Mouse (Mus musculus) gastrocnemius, adult 8-10 months (tissue): Measurements from ENCODE around the gene Exoc3l. TPM values are rescaled to one million over a fixed set of nuclear protein-coding genes. Genes with fewer than 3 reads are reported as not detected.
"Not testable (repeated sequence)": the region's sequence is repeated elsewhere in the genome, so short reads cannot be mapped to it uniquely, and the experiment has no call there.

ENCODE experiments used
- DNase-seq, 2 experiments: peaks; one replicate each; pipeline ENCODE4 v3.0.0; 2022; ENCODE audit warnings: low spot score in 2 of 2
- total RNA-seq, 4 experiments: library from RNA; stranded (reverse); gene quantifications; 2 replicates each; pipeline ENCODE4 v1.2.4; 2022

The Exoc3l gene
- total RNA-seq, 4 experiments from 2014 or later = 0.94 to 2.5 (median 1.4) TPM

DNA sequence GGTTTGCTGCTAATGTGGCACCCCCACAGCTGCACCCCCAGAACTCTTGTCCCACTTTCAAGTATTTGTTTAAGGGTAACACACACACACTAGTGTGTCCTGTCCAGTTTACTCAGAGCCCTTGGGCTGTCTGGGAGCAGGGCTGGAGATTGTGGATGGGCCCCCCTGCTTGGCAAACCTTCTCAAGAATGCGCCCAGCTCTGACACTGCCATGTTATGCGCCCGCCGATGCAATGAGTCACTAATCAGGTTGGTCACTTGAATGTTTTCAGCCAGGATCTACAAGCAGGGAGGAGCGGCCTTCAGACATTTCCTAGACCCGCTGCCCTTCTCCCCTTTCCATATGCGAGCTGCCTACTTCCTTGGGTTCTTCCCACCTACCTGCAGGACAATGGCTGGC is 3.4 kb downstream of the Exoc3l start:
- no peak for DNase-seq

DNA sequence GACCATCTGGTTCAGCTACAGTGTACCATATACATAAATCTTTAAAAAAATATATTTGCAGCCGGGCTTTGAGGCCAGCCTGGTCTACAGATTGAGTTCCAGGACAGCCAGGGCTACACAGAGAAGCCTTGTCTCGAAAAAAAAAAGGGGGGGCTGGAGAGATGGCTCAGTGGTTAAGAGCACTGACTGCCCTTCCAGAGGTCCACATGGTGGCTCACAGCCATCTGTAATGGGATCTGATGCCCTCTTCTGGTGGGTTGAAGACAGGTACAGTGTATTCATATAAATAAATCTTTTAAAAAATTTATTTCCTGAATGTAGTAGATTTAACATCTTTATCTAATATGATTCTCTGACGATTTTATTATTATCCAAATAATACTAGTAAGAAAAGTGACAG is 4.1 kb downstream of the Exoc3l start:
- not testable (repeated sequence) for DNase-seq

DNA sequence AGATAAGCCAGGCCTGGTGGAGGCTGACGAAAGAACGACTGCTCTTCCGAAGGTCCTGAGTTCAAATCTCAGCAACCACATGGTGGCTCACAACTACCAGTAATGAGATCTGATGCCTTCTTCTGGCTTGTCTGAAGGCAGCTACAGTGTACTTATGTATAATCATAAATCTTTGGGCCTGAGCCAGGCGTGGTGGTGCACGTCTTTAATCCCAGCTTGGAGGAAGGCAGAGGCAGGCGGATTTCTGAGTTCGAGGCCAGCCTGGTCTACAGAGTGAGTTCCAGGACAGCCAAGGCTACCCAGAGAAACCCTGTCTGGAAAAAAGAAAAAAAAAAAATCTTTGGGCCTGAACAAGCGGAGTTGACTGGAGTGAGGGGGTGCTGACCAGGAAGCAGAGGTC is 4.5 kb downstream of the Exoc3l start:
- not testable (repeated sequence) for DNase-seq

DNA sequence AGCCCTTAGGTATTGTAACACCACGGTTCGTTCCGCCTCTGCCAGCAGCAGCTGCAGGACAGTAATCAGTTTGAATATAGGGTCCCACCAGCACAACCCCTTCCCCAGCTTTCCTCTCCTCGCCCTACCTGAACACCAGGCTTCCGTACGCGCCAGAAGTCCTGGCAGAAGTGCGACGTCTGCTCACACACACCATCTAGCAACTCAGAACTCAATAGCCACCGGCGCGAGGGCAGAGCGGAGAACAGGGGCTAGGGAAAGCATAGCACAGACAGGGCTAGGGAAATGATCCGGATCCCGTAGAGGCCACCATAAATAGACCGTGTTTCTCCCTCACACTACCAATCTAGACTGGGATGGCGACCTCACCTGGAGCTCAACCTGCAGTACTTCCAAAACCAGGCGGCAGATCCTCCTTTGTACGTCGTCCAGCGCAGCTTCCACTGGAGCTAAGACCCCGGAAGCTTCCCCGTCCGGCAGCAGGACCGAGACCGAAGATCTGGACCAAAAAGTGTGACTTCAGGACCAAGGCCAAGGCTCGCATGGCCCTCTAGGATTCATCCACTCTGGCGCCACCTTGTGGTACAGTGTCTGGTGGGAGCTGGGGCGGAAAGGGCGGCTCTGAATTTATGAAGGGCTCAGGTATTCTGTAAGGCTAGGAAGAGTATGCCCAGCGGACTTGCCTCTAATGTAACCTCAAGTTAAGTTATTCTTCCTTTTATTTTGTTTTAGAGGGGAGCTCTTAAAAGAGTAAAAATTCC is 5.2 kb downstream of the Exoc3l start:
- peak; percentile 81 to 82 for DNase-seq

DNA sequence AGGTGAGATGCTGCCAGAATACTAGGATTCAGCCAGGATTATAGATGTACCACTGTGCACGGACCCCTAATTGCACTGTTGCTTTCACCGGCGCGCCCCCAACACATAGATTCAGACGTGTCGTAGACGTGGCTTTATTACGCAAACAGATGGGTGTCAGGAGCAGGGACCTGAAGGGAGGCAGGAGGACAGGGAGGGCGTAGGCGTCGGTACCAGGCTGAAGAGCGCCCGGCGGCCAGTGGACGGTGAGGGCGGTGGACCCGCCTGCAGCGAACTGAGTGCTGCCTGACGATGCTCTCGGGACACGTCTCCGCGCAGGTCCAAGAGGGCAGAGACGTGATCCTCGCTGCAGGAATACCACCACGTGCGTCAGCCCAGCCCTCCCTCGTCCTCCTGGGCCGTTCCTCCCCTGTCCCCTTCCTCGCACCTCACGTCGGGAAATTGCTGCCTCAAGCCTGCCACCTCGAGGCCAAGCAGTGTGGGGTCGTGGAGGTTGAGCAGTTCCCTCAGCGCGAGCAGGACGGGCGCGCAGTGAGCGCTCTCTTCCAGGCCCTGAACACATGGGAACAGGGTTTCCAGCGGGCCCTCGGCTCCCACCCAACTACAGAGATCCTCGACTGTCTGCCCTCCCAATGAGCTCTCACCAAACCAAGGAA is 6.0 kb downstream of the Exoc3l start, which contains the start of gene 4931428F04Rik:
Gene 4931428F04Rik (minus strand): TSS at position 60 of the 656 bp plus-strand sequence.
- DNase-seq = no peak

DNA sequence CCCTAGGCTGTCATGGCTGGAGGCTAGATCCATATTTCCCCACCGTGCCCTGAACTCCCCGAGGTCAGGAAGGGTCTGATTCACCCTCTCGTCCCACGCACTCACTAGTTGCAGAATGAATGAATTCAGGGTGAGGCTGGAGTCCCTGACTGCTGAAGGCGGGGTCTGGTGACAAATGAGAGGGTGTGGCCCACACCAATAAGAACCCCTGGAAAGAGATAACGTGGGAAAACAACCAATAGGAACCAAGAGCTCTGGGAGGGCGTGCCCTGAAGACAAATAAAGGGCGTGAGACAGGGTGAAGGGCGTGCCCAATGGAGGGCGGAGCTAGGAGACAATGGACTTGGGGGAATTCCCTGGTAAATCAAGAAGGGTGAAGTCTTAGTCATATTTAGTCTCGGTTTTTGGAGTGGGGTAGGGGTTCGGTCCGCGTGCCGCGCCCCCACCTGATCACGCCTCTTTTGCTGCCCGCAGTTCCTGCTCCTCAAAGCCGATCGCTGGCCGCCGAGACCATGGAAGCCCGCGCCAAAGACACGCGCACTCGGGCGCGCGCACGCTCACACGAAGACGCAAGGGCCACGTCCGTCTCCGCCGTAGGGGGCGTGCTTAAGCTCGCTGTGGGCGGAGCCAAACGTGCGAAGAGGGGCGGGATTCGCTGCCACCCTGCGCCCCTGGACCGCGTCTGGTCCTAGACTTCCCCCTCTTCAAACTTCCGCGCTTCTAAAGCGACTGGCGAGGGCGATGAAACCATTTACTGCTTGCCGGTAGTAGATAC is 6.8 kb downstream of the Exoc3l start:
- peak; percentile 88 to 89 for DNase-seq

DNA sequence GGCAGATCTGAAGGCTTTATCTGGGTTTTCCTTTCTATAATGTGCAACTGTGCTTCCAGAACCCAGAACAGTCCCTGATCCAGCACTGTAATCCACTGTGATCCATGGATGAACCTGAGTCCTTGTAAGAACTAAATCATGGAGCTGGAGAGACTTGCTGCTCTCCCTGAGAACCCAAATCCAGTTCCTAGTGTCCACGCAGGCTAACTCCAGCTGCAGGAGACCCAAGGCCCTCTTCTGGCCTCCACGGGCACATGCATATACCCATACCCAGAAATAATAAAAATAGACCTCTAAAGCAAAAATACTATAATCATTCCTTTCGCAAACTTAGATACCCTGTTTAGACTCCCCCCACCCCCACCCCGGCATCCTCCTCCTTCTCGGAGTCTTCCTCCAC is 7.7 kb downstream of the Exoc3l start:
- no peak for DNase-seq

DNA sequence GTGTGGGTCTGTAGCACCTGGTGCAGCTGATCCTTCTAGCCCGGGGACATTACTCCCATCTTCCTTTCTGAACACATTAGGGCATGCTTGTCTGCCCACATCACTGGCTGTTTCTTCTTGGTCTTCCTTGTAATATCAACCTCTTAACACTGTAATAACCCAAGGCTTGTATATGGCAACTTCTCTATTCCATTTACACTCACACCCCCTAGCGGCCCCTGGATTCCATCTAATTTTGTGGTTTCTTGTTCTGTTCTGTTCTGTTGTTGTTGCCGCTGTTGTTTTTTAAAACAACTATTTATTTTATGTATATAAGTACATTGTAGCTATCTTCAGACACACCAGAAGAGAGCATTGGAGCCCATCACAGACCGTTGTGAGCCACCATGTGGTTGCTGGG is 9.0 kb downstream of the Exoc3l start:
- no peak for DNase-seq

DNA sequence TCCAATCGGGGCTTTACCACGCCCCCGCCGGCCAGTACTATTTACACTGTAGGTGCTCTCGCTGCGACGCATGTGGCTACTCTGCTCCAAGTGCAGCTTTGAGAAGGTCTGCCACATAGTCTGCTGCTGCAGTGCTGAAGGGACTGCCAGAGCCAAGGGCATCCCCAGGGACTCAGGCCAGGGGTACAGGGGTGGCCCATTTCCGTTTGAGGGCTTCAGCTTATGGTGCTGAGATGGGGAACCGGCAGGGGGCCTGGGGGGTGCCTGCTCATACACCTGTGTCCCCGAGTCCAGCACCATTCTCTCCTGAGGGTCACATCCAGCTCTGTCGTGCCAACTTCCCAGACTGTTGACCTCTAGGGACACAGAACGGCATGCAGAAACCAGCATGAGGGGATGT is 10.4 kb downstream of the Exoc3l start:
- no peak for DNase-seq

DNA sequence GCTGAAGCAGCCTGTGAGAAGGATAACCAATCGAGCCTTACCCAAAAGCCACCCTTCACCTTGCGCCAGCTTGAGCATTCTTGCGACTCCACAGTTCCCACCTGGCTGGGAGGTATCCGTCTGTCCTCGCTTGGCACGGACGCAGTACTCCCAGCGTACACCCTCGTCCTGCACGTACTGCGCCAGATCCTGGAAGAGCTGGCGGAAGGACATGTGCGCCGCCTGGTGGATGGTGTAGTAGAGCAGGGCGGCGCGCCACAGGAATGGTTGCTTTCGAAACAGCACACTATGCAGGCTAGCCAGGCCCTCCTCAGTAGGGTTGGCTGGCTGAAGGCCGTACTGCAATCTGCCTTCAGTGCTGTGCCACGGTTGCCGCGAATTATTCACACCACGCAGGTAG is 12.8 kb downstream of the Exoc3l start:
- no peak for DNase-seq

DNA sequence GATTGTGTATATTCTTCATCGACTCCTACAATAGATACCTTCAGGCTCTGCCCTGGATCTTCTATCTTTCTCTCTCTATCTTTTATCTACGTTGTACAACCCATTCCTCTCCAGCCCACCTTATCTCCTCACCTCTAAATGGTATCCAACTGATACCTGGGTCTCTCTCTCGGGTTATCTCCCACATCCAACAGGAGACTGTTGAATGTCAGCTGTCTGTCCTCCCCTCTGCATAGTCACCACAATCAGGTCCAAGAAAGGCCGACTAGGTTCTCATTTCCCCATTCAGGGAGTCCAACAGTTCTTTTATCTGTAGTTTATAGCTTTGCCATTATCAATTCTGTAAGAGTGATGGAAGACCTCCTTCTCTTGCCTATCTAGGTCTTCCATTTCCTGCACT is 13.7 kb downstream of the Exoc3l start:
- no peak for DNase-seq

DNA sequence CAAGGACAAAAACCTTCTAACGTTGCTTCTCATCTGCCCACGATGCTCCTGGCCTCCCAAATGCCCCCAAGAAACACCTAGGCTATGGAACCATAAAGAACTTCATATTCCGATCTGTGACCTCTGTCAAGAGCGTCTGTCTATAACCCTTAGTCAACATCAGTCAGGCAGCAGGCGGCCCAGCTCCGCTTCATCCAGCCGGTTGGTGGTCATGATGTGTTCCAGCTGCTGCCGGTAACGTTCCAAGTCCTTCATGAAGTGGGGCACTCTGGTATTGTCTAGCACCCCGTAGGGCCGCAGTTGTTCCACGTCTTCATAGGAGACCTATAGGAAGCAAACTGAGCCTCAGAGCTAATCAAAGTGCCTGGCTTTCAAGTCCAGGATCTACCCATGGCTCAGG is 14.1 kb downstream of the Exoc3l start:
- no peak for DNase-seq

DNA sequence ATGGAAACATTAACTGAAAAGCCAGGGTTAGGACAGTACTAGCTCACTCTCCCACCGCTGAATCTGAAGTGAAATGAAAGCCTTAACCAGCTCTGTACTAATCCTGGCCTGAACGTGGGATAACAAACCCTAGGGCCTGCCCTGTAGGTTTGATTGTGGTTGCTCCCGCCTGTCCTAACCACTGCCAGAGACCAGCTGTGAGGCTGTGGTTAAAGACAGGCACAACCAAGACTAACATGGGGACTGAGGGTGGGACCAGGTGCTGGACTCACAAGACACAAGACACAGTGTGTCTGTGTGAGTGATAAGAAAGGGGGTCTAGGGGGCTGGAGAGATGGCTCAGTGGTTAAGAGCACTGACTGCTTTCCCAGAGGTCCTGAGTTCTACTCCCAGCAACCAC is 15.3 kb downstream of the Exoc3l start:
- no peak for DNase-seq

DNA sequence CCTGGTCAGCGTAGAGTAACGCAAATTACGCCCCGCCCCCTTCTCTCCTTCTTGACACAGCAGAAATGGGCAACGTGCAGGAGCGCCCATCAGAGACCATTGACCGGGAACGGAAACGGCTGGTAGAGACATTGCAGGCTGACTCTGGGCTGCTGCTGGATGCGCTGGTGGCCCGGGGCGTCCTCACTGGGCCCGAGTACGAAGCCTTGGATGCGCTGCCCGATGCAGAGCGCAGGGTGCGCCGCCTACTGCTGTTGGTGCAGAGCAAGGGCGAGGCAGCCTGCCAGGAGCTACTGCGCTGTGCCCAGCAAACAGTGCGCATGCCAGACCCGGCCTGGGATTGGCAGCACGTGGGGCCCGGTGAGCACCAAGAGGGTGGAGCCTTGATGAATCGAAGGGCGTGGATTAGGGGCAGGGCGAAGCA is 17.0 kb downstream of the Exoc3l start:
- DNase-seq = peak; percentile 79 to 90

DNA sequence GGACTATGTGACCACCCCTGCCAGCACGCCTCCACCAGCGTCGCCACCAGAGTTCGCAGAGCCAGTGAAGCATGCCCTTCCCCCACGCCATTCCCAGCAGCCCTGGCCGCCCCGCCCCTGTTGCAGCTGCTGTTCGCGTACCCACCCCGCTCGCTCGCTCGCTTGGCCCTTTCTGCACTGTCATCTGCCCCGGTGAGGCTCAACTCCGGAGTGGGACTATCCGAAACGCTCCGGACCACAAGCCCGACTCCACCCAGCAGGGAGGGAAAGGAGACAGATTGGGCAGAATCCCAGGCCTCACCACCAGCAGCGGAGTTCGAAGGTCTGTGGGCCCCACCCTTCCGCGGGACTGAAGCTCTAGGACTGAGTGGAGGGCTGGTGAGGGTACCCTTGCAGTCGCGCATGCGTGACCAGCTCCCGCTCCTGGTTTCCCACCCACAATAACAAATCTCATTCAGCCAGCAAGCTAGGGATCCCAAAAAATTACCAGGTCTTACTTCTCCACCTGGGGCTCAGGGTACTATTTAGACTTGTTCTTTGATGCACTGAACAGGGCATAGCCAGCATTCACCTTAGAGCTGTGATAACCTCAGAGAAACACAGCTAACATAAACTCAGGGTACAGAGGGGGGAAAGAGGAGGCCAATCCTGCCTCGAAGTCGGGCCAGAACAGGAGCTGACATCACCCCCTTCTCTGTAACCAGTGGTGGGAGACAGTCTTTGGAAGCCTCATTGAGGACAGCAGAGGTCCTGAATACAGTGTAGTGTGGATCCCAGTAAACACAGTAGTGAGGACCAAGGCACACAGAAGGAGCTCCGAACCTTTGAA is 19.4 kb downstream of the Exoc3l start:
- DNase-seq = peak; percentile 55 to 67

DNA sequence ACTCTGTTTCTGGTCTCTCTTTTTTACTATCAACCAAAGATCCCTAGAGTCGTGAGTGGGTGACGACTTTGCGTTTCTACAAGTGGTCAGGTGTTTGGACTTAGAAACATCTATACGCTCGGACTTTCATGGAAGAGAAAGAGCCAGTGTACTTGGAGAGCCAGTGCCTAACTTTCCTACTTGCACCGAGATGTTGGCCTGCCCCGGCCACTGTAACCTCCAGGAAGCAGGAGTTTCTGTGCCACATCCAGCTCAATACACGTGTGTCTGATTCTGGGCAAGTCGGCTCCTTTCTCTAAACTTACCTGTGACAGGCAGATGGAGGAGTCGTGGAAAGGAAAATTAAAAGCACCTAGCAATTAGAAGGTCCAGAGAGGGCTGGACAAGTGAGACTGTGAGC is 20.1 kb downstream of the Exoc3l start, which contains the start of gene Nol3:
Gene Nol3 (plus strand): TSS at position 301 of the 400 bp plus-strand sequence.
- no peak for DNase-seq

DNA sequence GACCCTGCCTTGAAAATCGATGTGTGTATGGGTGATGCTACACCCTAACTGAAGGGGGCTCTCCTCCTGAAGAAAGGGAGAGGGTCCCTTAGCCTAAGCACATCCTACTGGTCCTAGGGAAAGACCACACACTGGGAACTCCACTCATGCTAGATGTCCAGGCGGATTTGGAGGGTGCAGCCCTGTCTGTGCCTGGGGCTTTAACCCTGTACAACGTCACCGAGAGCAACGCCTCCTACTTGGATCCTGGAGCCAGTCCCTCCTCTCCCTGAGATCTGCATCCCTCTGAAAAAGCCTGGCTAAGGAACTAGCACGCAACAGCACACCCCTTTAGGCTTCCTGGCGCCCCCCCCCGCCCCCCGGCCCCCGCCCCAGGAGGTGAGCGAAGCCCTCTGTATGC is 20.5 kb downstream of the Exoc3l start:
- DNase-seq = no peak

DNA sequence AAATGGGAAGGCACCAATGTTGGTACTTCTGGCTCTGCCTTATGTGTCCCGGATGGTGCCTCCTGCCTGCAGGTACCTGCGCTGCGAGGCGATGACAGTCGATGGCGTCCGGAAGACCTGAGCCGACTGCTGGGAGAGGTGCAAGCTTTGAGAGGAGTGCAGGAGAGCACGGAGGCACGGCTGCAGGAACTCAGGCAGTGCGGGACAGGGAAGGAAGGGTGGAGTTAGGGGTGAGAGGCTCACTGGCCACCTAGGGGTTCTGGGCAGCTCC is 25.1 kb downstream of the Exoc3l start:
- DNase-seq = no peak

DNA sequence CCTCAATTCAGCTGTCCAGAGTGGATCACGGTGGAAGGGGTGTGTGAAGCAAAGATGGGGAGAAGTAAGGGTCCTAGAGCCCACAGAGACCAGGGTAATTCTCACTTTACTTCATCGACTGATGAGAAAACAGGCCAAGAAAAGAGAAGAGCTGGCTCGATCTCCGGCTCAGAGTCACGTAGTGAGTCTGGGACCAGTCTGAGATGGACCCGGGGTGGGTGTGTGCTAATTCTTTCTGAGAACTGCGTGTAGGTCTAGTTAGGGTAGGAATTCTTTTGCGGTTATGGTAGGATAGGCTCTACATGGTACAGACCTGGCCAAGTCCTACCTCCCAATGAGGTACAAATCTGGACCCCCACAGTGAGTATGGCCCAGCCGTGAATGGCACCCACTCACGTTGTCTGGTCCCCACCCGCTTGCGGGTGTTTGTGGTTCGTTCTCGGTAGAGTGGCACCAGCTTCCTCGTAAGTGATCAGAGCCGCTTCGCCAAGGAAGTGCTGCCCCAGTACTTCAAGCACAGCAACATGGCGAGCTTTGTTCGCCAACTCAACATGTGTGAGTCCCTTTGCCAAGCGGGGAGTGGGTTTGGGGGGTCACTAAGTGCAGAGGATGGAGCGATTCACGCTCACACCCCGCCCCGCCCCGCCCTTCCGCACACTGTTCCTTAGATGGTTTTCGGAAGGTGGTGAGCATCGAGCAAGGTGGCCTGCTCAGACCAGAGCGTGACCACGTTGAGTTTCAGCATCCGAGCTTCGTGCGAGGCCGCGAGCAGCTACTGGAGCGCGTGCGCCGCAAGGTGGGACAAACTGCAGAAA is 25.6 kb downstream of the Exoc3l start:
- no peak for DNase-seq

DNA sequence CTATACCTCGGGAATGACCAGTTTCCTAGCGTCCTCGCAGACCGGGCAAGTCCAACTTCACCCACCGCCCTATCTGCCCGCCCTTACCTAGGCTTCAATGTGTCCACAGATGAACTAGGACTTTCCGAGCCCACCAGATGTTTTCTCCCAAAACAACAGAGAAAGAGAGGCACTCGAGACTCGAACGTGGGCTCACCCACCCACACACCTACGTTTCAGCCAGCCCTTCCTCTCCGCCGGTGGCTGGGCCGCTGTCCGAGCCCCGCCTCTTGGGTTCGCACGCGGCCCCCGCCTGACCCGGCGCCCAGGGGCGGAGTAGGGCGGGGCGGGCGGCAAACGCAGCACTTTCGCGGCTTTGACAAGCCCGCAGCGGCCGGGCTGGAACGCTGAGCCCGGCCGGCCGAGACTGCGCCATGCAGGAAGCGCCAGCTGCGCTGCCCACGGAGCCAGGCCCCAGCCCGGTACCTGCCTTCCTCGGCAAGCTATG is 26.4 kb downstream of the Exoc3l start, which contains the start of gene Hsf4:
Gene Hsf4 (plus strand): TSS at position 341 of the 487 bp plus-strand sequence.
- DNase-seq = peak; percentile 65 to 77
